Mouse (Mus musculus): ENCODE results near the gene Immp2l. TPM values are rescaled to one million over a fixed set of nuclear protein-coding genes. Genes with fewer than 3 reads are reported as not detected.
A peak's percentile ranks its signal among the peaks of the same experiment; 100 is the strongest.

The Immp2l gene
- polyA plus RNA-seq, 1 experiment from 2014 or later = 6.3 TPM

GRCm38 (mm10) chr12:41483593-41484451, 459.9 kb downstream of the Immp2l start:
- DNase-seq (ENCODE audit: low spot score) (peak; percentile 78), ATAC-seq (peak; percentile 38)
- Histone ChIP-seq H3K4me1 (ENCODE audit: control insufficient read depth, insufficient read depth, low read length) (peaks cover 10% of the 10 kb centered on the region; the same call in 1 of the 2 replicates), H3K27ac (ENCODE audit: low read depth, low read length) (peak overlapping the region; percentile 78), H3K27me3 (replicated peaks; ENCODE audit: control insufficient read depth, insufficient read depth, low read length) (no peaks in the 10 kb centered on the region), H3K9me3 (replicated peaks; ENCODE audit: control insufficient read depth, low read length) (no peaks in the 10 kb centered on the region), H3K4me3 (ENCODE audit: low read depth, low read length) (peak overlapping the region; percentile 45), H3K36me3 (ENCODE audit: control insufficient read depth, insufficient read depth, low read length) (no peaks in the 10 kb centered on the region), H3K4me2 (ENCODE audit: low read length) (peak overlapping the region; percentile 56), H3K9ac (ENCODE audit: low read length) (peak overlapping the region; percentile 71)
- 24% methylated on average over 23 of the region's 23 CpGs for whole genome bisulfite sequencing

GRCm38 (mm10) chr12:41484689-41485511, 461.0 kb downstream of the Immp2l start:
- WGBS = 10% methylated on average over 16 of the region's 16 CpGs

GRCm38 (mm10) chr12:41485512-41486215, 461.8 kb downstream of the Immp2l start:
- Histone ChIP-seq H3K36me3 (ENCODE audit: control insufficient read depth, insufficient read depth, low read length) (no peaks in the 10 kb centered on the region), H3K4me2 (ENCODE audit: low read length) (peak overlapping the region; percentile 56), H3K4me1 (ENCODE audit: control insufficient read depth, insufficient read depth, low read length) (peaks cover 10% of the 10 kb centered on the region; the same call in 1 of the 2 replicates), H3K9me3 (replicated peaks; ENCODE audit: control insufficient read depth, low read length) (no peaks in the 10 kb centered on the region), H3K27me3 (replicated peaks; ENCODE audit: control insufficient read depth, insufficient read depth, low read length) (no peaks in the 10 kb centered on the region), H3K4me3 (ENCODE audit: low read depth, low read length) (peak overlapping the region; percentile 45), H3K9ac (ENCODE audit: low read length) (peak overlapping the region; percentile 71), H3K27ac (ENCODE audit: low read depth, low read length) (peak overlapping the region; percentile 78)
- DNase-seq (ENCODE audit: low spot score) (peak; percentile 93), ATAC-seq (peak; percentile 93)
- WGBS = 7% methylated on average over 12 of the region's 12 CpGs

More at GRCm38 (mm10) chr12:41484689-41485511, 461.0 kb downstream of the Immp2l start:
- Histone ChIP-seq H3K36me3 (ENCODE audit: control insufficient read depth, insufficient read depth, low read length) (no peaks in the 10 kb centered on the region), H3K27ac (ENCODE audit: low read depth, low read length) (peak overlapping the region; percentile 78), H3K9me3 (replicated peaks; ENCODE audit: control insufficient read depth, low read length) (no peaks in the 10 kb centered on the region), H3K4me2 (ENCODE audit: low read length) (peak overlapping the region; percentile 56), H3K4me1 (ENCODE audit: control insufficient read depth, insufficient read depth, low read length) (peaks cover 10% of the 10 kb centered on the region; the same call in 1 of the 2 replicates), H3K4me3 (ENCODE audit: low read depth, low read length) (peak overlapping the region; percentile 45), H3K27me3 (replicated peaks; ENCODE audit: control insufficient read depth, insufficient read depth, low read length) (no peaks in the 10 kb centered on the region), H3K9ac (ENCODE audit: low read length) (peak overlapping the region; percentile 71)
- ATAC-seq = peak; percentile 54
- DNase-seq (ENCODE audit: low spot score) = peak; percentile 66

GRCm38 (mm10) chr12:41486331-41486730, 462.4 kb downstream of the Immp2l start, which contains the start of gene Lrrn3:
Gene Lrrn3, minus strand, starts transcription at chr12:41486431.
- peak within 1 kb of the TSS; percentile 56 for H3K4me2 ChIP-seq (ENCODE audit: low read length)
- no peak for DNase-seq (ENCODE audit: low spot score)
- peak within 1 kb of the TSS; percentile 45 for H3K4me3 ChIP-seq (ENCODE audit: low read depth, low read length)
- H3K4me1 ChIP-seq (ENCODE audit: control insufficient read depth, insufficient read depth, low read length) = peaks cover 10% of the 10 kb centered on the region; the same call in 1 of the 2 replicates
- no peaks in the 10 kb centered on the region for H3K9me3 ChIP-seq (replicated peaks; ENCODE audit: control insufficient read depth, low read length)
- peak within 1 kb of the TSS; percentile 71 for H3K9ac ChIP-seq (ENCODE audit: low read length)
- no peak for ATAC-seq
- H3K27ac ChIP-seq (ENCODE audit: low read depth, low read length) = peak within 1 kb of the TSS; percentile 78
- WGBS = 97% methylated on average over 1 of the region's 1 CpGs
- no peaks in the 10 kb centered on the region for H3K27me3 ChIP-seq (replicated peaks; ENCODE audit: control insufficient read depth, insufficient read depth, low read length)
- H3K36me3 ChIP-seq (ENCODE audit: control insufficient read depth, insufficient read depth, low read length) = no peaks in the 10 kb centered on the region

- DNase-seq (ENCODE audit: low spot score) (peak; percentile 85), ATAC-seq (no peak)
- WGBS = 19% methylated on average over 5 of the region's 5 CpGs
- Histone ChIP-seq H3K36me3 (ENCODE audit: control insufficient read depth, insufficient read depth, low read length) (no peaks in the 10 kb centered on the region), H3K27me3 (replicated peaks; ENCODE audit: control insufficient read depth, insufficient read depth, low read length) (no peaks in the 10 kb centered on the region), H3K4me3 (ENCODE audit: low read depth, low read length) (no peak overlapping the region), H3K27ac (ENCODE audit: low read depth, low read length) (no peak overlapping the region), H3K4me1 (ENCODE audit: control insufficient read depth, insufficient read depth, low read length) (peaks cover 5% of the 10 kb centered on the region; the same call in 1 of the 2 replicates), H3K4me2 (ENCODE audit: low read length) (no peak overlapping the region), H3K9me3 (replicated peaks; ENCODE audit: control insufficient read depth, low read length) (no peaks in the 10 kb centered on the region), H3K9ac (ENCODE audit: low read length) (no peak overlapping the region)
These were observed 463.1 kb downstream of the Immp2l start for GRCm38 (mm10) chr12:41487005-41487404.

- no peak overlapping the region for H3K4me2 ChIP-seq (ENCODE audit: low read length)
- no peaks in the 10 kb centered on the region for H3K36me3 ChIP-seq (ENCODE audit: control insufficient read depth, insufficient read depth, low read length)
- H3K9ac ChIP-seq (ENCODE audit: low read length) = no peak overlapping the region
- no peak overlapping the region for H3K27ac ChIP-seq (ENCODE audit: low read depth, low read length)
- no peaks in the 10 kb centered on the region for H3K27me3 ChIP-seq (replicated peaks; ENCODE audit: control insufficient read depth, insufficient read depth, low read length)
- H3K4me1 ChIP-seq (ENCODE audit: control insufficient read depth, insufficient read depth, low read length) = no peaks in the 10 kb centered on the region
- no peaks in the 10 kb centered on the region for H3K9me3 ChIP-seq (replicated peaks; ENCODE audit: control insufficient read depth, low read length)
- WGBS = 30% methylated on average over 10 of the region's 10 CpGs
- H3K4me3 ChIP-seq (ENCODE audit: low read depth, low read length) = no peak overlapping the region
- ATAC-seq = 0 out of 2 replicates have a peak, but pooled peaks have one; percentile 52
- DNase-seq (ENCODE audit: low spot score) = no peak
These were observed 470.7 kb downstream of the Immp2l start for GRCm38 (mm10) chr12:41494620-41495019.

- WGBS = 83% methylated on average over 9 of the region's 9 CpGs
- Histone ChIP-seq H3K9me3 (replicated peaks; ENCODE audit: control insufficient read depth, low read length) (no peaks in the 10 kb centered on the region), H3K4me2 (ENCODE audit: low read length) (no peak overlapping the region), H3K4me1 (ENCODE audit: control insufficient read depth, insufficient read depth, low read length) (no peaks in the 10 kb centered on the region), H3K36me3 (ENCODE audit: control insufficient read depth, insufficient read depth, low read length) (no peaks in the 10 kb centered on the region), H3K9ac (ENCODE audit: low read length) (no peak overlapping the region), H3K27me3 (replicated peaks; ENCODE audit: control insufficient read depth, insufficient read depth, low read length) (no peaks in the 10 kb centered on the region), H3K4me3 (ENCODE audit: low read depth, low read length) (no peak overlapping the region), H3K27ac (ENCODE audit: low read depth, low read length) (no peak overlapping the region)
- ATAC-seq (no peak), DNase-seq (ENCODE audit: low spot score) (no peak)
These were observed 476.3 kb downstream of the Immp2l start for GRCm38 (mm10) chr12:41500049-41500820.

GRCm38 (mm10) chr12:41508610-41509009, 484.7 kb downstream of the Immp2l start:
- H3K27me3 ChIP-seq (replicated peaks; ENCODE audit: control insufficient read depth, insufficient read depth, low read length) = no peaks in the 10 kb centered on the region
- no peak for ATAC-seq
- no peaks in the 10 kb centered on the region for H3K36me3 ChIP-seq (ENCODE audit: control insufficient read depth, insufficient read depth, low read length)
- H3K9ac ChIP-seq (ENCODE audit: low read length) = no peak overlapping the region
- no peak overlapping the region for H3K27ac ChIP-seq (ENCODE audit: low read depth, low read length)
- H3K9me3 ChIP-seq (replicated peaks; ENCODE audit: control insufficient read depth, low read length) = no peaks in the 10 kb centered on the region
- DNase-seq (ENCODE audit: low spot score) = no peak
- WGBS = 91% methylated on average over 4 of the region's 4 CpGs
- no peaks in the 10 kb centered on the region for H3K4me1 ChIP-seq (ENCODE audit: control insufficient read depth, insufficient read depth, low read length)
- no peak overlapping the region for H3K4me3 ChIP-seq (ENCODE audit: low read depth, low read length)
- no peak overlapping the region for H3K4me2 ChIP-seq (ENCODE audit: low read length)

All from forebrain, embryonic 14.5 days (tissue).